Mouse (Mus musculus) E14TG2a.4 (cell line): Measurements from ENCODE around the gene Plekha5.

Experiments used
- CTCF ChIP-seq: conservative IDR thresholded peaks from 2 replicates; pipeline ENCODE4 v1.5.1; 2014; ENCODE audit warnings: low read length
- NANOG ChIP-seq: IDR thresholded peaks from 2 replicates; pipeline ENCODE4 v1.6.1; 2014; ENCODE audit warnings: borderline replicate concordance, low read length, mixed read lengths
- POU5F1 ChIP-seq: IDR thresholded peaks from 2 replicates; pipeline ENCODE4 v1.6.1; 2014; ENCODE audit warnings: low read length, borderline replicate concordance

- no peak for TF ChIP-seq CTCF
- TF ChIP-seq POU5F1 = no peak
- TF ChIP-seq NANOG = no peak
These were observed 168.9 kb downstream of the Plekha5 start for GRCm38 (mm10) chr6:140592713-140593112.
